8 mouse cellular contexts compared by ENCODE assay signal in the genomic region with DNA sequence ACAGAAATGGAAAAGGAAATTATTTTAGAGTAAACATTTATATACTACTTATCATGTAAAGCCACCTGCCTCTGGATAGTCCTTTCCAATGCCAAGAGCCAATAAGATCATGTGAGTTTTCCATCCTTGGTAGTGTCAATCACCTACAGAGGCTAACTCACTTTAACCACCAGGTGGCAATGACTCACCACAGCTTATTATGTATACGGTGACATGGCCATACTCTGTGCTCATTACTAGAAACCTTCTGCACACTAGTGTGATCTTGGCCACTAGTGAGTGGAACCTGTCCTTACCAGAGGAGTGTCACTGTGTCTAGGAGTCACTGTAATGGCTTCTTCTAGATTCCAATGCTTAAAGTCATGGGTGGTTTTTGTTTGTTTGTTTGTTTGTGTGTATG.
DNase-seq lines count a peak whose midpoint lies in the region; ATAC-seq and TF ChIP-seq lines count a peak whose summit lies in the region.

No protein-coding gene starts in this region.

- no peak overlapping the region for H3K27ac ChIP-seq in intestine, postnatal 0 days (ENCODE audit: low read depth, low read length)

- peak; percentile 81 for TF ChIP-seq CTCF in intestine, postnatal 0 days (IDR thresholded peaks at IDR 0.05; ENCODE audit: low read depth)

- no peaks in the 10 kb centered on the region for H3K36me3 ChIP-seq in intestine, postnatal 0 days (ENCODE audit: control insufficient read depth, insufficient read depth)

- peak; percentile 64; the same call in 1 of the 2 replicates for ATAC-seq in frontal cortex, adult (ENCODE audit: low TSS enrichment)
- 0 out of 2 replicates have a peak, but pooled peaks have one; percentile 28 for ATAC-seq in intestine, postnatal 0 days
- ATAC-seq in erythroid progenitor cell, adult 5-6 weeks (replicated peaks; ENCODE audit: low FRiP score, poor library complexity, severe bottlenecking), result no peak

- no peaks in the 10 kb centered on the region for H3K4me1 ChIP-seq in intestine, postnatal 0 days (replicated peaks; ENCODE audit: control insufficient read depth, insufficient read depth, low read length)

- 29% methylated on average over 1 of the region's 1 CpGs for WGBS in intestine, postnatal 0 days

- H3K9ac ChIP-seq in intestine, postnatal 0 days (ENCODE audit: low read depth, low read length), result no peak overlapping the region

- no peak for DNase-seq in frontal cortex, postnatal 14 days (ENCODE audit: low spot score in 2 of 2)
- DNase-seq in 3T3-L1 (ENCODE audit: low read depth, low spot score), result peak; percentile 39
- peak; percentile 65 for DNase-seq in embryo, embryonic 10.5 days (ENCODE audit: low spot score)
- DNase-seq in retina, postnatal 1 day, result peak; percentile 52
- no peak for DNase-seq in c-Kit-positive CD71-positive TER-119-positive erythroid progenitor cells, embryonic 14.5 days (ENCODE audit: low spot score)

- no peaks in the 10 kb centered on the region for H3K9me3 ChIP-seq in intestine, postnatal 0 days (ENCODE audit: control insufficient read depth)

- H3K27me3 ChIP-seq in intestine, postnatal 0 days (replicated peaks; ENCODE audit: control insufficient read depth, insufficient read depth, low read length), result no peaks in the 10 kb centered on the region

- H3K4me3 ChIP-seq in intestine, postnatal 0 days (ENCODE audit: low read depth, low read length), result no peak overlapping the region

- no peak overlapping the region for H3K4me2 ChIP-seq in intestine, postnatal 0 days (replicated peaks; ENCODE audit: low read depth)

Comparison
In these comparisons a context has a peak if more than half of its experiments do, and no peak if none do; other contexts are left out.
1. DNase-seq: peak in 3T3-L1 (single experiment), embryo, embryonic 10.5 days (single experiment) and retina, postnatal 1 day (single experiment); none in frontal cortex, postnatal 14 days (0 of 2) and c-Kit-positive CD71-positive TER-119-positive erythroid progenitor cells, embryonic 14.5 days (single experiment).